Mouse (Mus musculus): ENCODE data around the gene Ccdc187.

- TF ChIP-seq CHD2 (IDR thresholded peaks at IDR 0.05; ENCODE audit: low read depth, low read length), result no peak
- TF ChIP-seq ZNF384 (IDR thresholded peaks at IDR 0.05; ENCODE audit: low read depth, low read length), result no peak
Observed at GRCm38 (mm10) chr2:26339204-26339551, 44.8 kb upstream of the Ccdc187 start.
